ENCODE assay signal across 9 mouse cellular contexts in genomic region chr13:107954445-107955261, GRCm38 (mm10).
DNase-seq lines count a peak whose midpoint lies in the region; ATAC-seq and TF ChIP-seq lines count a peak whose summit lies in the region.
"Had no signal": no experiment of that assay in that cellular context is flagged by ENCODE, and none has a peak within 500 bp of the region (broad histone marks: within the 10 kb centered on the region; RNA-seq: fewer than 3 reads in every experiment).

No protein-coding gene starts in this region.

- no peak for TF ChIP-seq CTCF in testis, adult 2 months (IDR thresholded peaks at IDR 0.05; ENCODE audit: control insufficient read depth, insufficient read depth, insufficient replicate concordance, low read depth, low read length)

- ATAC-seq in cerebellum, adult (ENCODE audit: insufficient number of reproducible peaks, low FRiP score, low TSS enrichment) = 0 out of 2 replicates have a peak, but pooled peaks have one; percentile 26
- peak; percentile 41; the same call in 1 of the 2 replicates for ATAC-seq in liver, embryonic 11.5 days (replicated peaks; ENCODE audit: low FRiP score)

- no peak overlapping the region for H3K9ac ChIP-seq in liver, embryonic 11.5 days (ENCODE audit: low read depth, low read length)

- peaks cover 6% of the 10 kb centered on the region for H3K4me1 ChIP-seq in testis, adult 2 months (ENCODE audit: control insufficient read depth, insufficient read depth, low read length)
- peaks cover 12% of the 10 kb centered on the region for H3K4me1 ChIP-seq in liver, embryonic 11.5 days (replicated peaks; ENCODE audit: control insufficient read depth, insufficient read depth, low read length)

- no peaks in the 10 kb centered on the region for H3K9me3 ChIP-seq in liver, embryonic 11.5 days (ENCODE audit: control insufficient read depth, low read length)

- peak overlapping the region; percentile 52; the same call in 1 of the 2 replicates for H3K27ac ChIP-seq in testis, adult 2 months (ENCODE audit: control insufficient read depth, insufficient read depth, low read depth, low read length)
- peak overlapping the region; percentile 10; the same call in 1 of the 2 replicates for H3K27ac ChIP-seq in liver, embryonic 11.5 days (ENCODE audit: low read depth, low read length)

- no peak for TF ChIP-seq POLR2A in testis, adult 2 months (IDR thresholded peaks at IDR 0.05; ENCODE audit: control insufficient read depth, low read depth, low read length)

- H3K27me3 ChIP-seq in testis, adult 2 months (ENCODE audit: control insufficient read depth, insufficient read depth, low read length) = no peaks in the 10 kb centered on the region
- no peaks in the 10 kb centered on the region for H3K27me3 ChIP-seq in liver, embryonic 11.5 days (replicated peaks; ENCODE audit: control insufficient read depth, insufficient read depth, low read length)

- no peak for DNase-seq in cerebellum, postnatal 10 days
- no peak for DNase-seq in testis, postnatal 14 days (ENCODE audit: low spot score)
- peak; percentile 39 for DNase-seq in liver, embryonic 11.5 days (ENCODE audit: low spot score)
- no peak for DNase-seq in cerebellum, adult 11 months
- no peak for DNase-seq in spleen, adult 12 weeks (ENCODE audit: low spot score)
- no peak for DNase-seq in ovary, postnatal 14 days (ENCODE audit: low spot score)
- DNase-seq: cerebellum, adult 11-12 months had no signal

- H3K36me3 ChIP-seq in testis, adult 2 months (ENCODE audit: control insufficient read depth, insufficient read depth, low read length) = no peaks in the 10 kb centered on the region
- H3K36me3 ChIP-seq in liver, embryonic 11.5 days (ENCODE audit: control insufficient read depth, insufficient read depth, low read length) = no peaks in the 10 kb centered on the region

- 37% methylated on average over 16 of the region's 16 CpGs for WGBS in liver, embryonic 11.5 days

- peak overlapping the region; percentile 39 for H3K4me3 ChIP-seq in testis, adult 2 months (ENCODE audit: control insufficient read depth, low read depth, low read length)
- no peak overlapping the region for H3K4me3 ChIP-seq in liver, embryonic 11.5 days (ENCODE audit: low read depth, low read length)

- peak overlapping the region; percentile 48 for H3K4me2 ChIP-seq in liver, embryonic 11.5 days
